Mouse (Mus musculus): ENCODE measurements around the gene Pabpn1l. TPM values are rescaled to one million over a fixed set of nuclear protein-coding genes. Genes with fewer than 3 reads are reported as not detected.

Pabpn1l gene
- total RNA-seq, 2 experiments from 2014 or later: not detected

GRCm38 (mm10) chr8:122618660-122619378 is 3.7 kb downstream of the Pabpn1l start:
- DNase-seq (ENCODE audit: low spot score in 2 of 2): no peak

- peak in 1 of 2 experiments; percentile 75 for DNase-seq (ENCODE audit: low spot score in 2 of 2)
Observed at GRCm38 (mm10) chr8:122617947-122618546, 4.5 kb downstream of the Pabpn1l start.

- DNase-seq (ENCODE audit: low spot score in 2 of 2): no peak
Observed at GRCm38 (mm10) chr8:122616181-122616905, 6.2 kb downstream of the Pabpn1l start.

GRCm38 (mm10) chr8:122611295-122612133 is 11.0 kb downstream of the Pabpn1l start, which contains the start of the genes Galns and Trappc2l:
Gene Galns, minus strand, starts transcription at chr8:122611463.
Gene Trappc2l, plus strand, starts transcription at chr8:122611640.
- peak; percentile 93 to 96 for DNase-seq (ENCODE audit: low spot score in 2 of 2)

GRCm38 (mm10) chr8:122610612-122611277 is 11.8 kb downstream of the Pabpn1l start:
- no peak for DNase-seq (ENCODE audit: low spot score in 2 of 2)

GRCm38 (mm10) chr8:122610209-122610608 is 12.3 kb downstream of the Pabpn1l start:
- no peak for DNase-seq (ENCODE audit: low spot score in 2 of 2)

GRCm38 (mm10) chr8:122606810-122607209 is 15.7 kb downstream of the Pabpn1l start:
- DNase-seq (ENCODE audit: low spot score in 2 of 2): no peak

GRCm38 (mm10) chr8:122605367-122605766 is 17.2 kb downstream of the Pabpn1l start:
- DNase-seq (ENCODE audit: low spot score in 2 of 2): no peak

GRCm38 (mm10) chr8:122604640-122605039 is 17.9 kb downstream of the Pabpn1l start:
- no peak for DNase-seq (ENCODE audit: low spot score in 2 of 2)

- DNase-seq (ENCODE audit: low spot score in 2 of 2): no peak
Observed at GRCm38 (mm10) chr8:122600666-122601065, 21.9 kb downstream of the Pabpn1l start.

- no peak for DNase-seq (ENCODE audit: low spot score in 2 of 2)
Observed at GRCm38 (mm10) chr8:122596031-122596430, 26.5 kb downstream of the Pabpn1l start.

- no peak for DNase-seq (ENCODE audit: low spot score in 2 of 2)
Observed at GRCm38 (mm10) chr8:122593783-122594507, 28.6 kb downstream of the Pabpn1l start.

GRCm38 (mm10) chr8:122593240-122593639 is 29.3 kb downstream of the Pabpn1l start:
- DNase-seq (ENCODE audit: low spot score in 2 of 2): no peak

- DNase-seq (ENCODE audit: low spot score in 2 of 2): no peak
Observed at GRCm38 (mm10) chr8:122586749-122587148, 35.8 kb downstream of the Pabpn1l start.

- no peak for DNase-seq (ENCODE audit: low spot score in 2 of 2)
Observed at GRCm38 (mm10) chr8:122586171-122586570, 36.4 kb downstream of the Pabpn1l start.

- no peak for DNase-seq (ENCODE audit: low spot score in 2 of 2)
Observed at GRCm38 (mm10) chr8:122585411-122585891, 37.1 kb downstream of the Pabpn1l start.

- DNase-seq (ENCODE audit: low spot score in 2 of 2): no peak
Observed at GRCm38 (mm10) chr8:122584981-122585380, 37.6 kb downstream of the Pabpn1l start.

GRCm38 (mm10) chr8:122580926-122581325 is 41.6 kb downstream of the Pabpn1l start:
- no peak for DNase-seq (ENCODE audit: low spot score in 2 of 2)

- DNase-seq (ENCODE audit: low spot score in 2 of 2): no peak
Observed at GRCm38 (mm10) chr8:122579196-122579595, 43.3 kb downstream of the Pabpn1l start.

GRCm38 (mm10) chr8:122577116-122577515 is 45.4 kb downstream of the Pabpn1l start:
- no peak for DNase-seq (ENCODE audit: low spot score in 2 of 2)

Data from layer of hippocampus, adult 18-20 months (tissue).